Mouse (Mus musculus) kidney, adult 2 months (tissue): ENCODE measurements around the gene Hdac10. TPM values are rescaled to one million over a fixed set of nuclear protein-coding genes. Genes with fewer than 3 reads are reported as not detected.

Source experiments
- DNase-seq: peaks from one replicate; pipeline ENCODE4 v3.0.0; 2021
- H3K27ac ChIP-seq: fragments of 200-500 bp; 2 replicates; pipeline ENCODE4 v1.5.1; 2012; ENCODE audit warnings: low read depth, low read length, control low read depth, inconsistent platforms; ENCODE audit not compliant: insufficient read depth
- H3K27me3 ChIP-seq: fragments of 200-500 bp; replicated peaks from 2 replicates; pipeline ENCODE4 v1.6.1; 2012; ENCODE audit warnings: mild to moderate bottlenecking, moderate library complexity, low read length, inconsistent platforms; ENCODE audit not compliant: control insufficient read depth, insufficient read depth
- H3K36me3 ChIP-seq: fragments of 200-500 bp; 2 replicates; pipeline ENCODE4 v1.6.1; 2012; ENCODE audit warnings: mild to moderate bottlenecking, moderate library complexity, low read length, inconsistent platforms; ENCODE audit not compliant: control insufficient read depth, insufficient read depth
- H3K4me1 ChIP-seq: fragments of 200-500 bp; 2 replicates; pipeline ENCODE4 v1.6.1; 2011; ENCODE audit warnings: low read length; ENCODE audit not compliant: control insufficient read depth, insufficient read depth
- H3K4me3 ChIP-seq: fragments of 200-500 bp; 2 replicates; pipeline ENCODE4 v1.5.1; 2011; ENCODE audit warnings: mild to moderate bottlenecking, low read depth, low read length, control low read depth; ENCODE audit not compliant: insufficient read depth
- CTCF ChIP-seq: fragments of 200-500 bp; conservative IDR thresholded peaks from 2 replicates; pipeline ENCODE4 v1.5.1; 2011; ENCODE audit warnings: low read depth, mild to moderate bottlenecking, control low read depth, low read length, moderate library complexity, mixed read lengths; ENCODE audit not compliant: insufficient read depth, insufficient read length
- POLR2A ChIP-seq: fragments of 200-500 bp; IDR thresholded peaks from one replicate; pipeline ENCODE4 v1.6.1; 2011; ENCODE audit warnings: low read depth, low read length, control low read depth
- WGBS: fragments of 180-500 bp; shearing (Covaris S2); methylation state at CpG from one replicate; pipeline ENCODE4 v1.1.7; 2018; 5-methylcytosine and 5-hydroxymethylcytosine counted together
- polyA plus RNA-seq: library from polyadenylated mRNA; depleted of rRNA; stranded (reverse); fragments of >200 nt; gene quantifications from 2 replicates; pipeline ENCODE4 v1.2.3, GENCODE M21; 2012

Hdac10 gene
- polyA plus RNA-seq, 1 experiment, result 26.5 TPM

GRCm38 (mm10) chr15:89173024-89173905 is 44.8 kb upstream of the Hdac10 start:
- TF ChIP-seq CTCF, result no peak
- TF ChIP-seq POLR2A, result no peak
- H3K4me1 ChIP-seq, result peaks cover 70% of the 10 kb centered on the region
- peak overlapping the region; percentile 88 for H3K27ac ChIP-seq
- no peaks in the 10 kb centered on the region; the same call in 1 of the 2 replicates for H3K36me3 ChIP-seq
- H3K27me3 ChIP-seq, result no peaks in the 10 kb centered on the region
- under 1% methylated on average over 65 of the region's 65 CpGs for WGBS
- peak overlapping the region; percentile 61 for H3K4me3 ChIP-seq
- peak; percentile 88 for DNase-seq

- Histone ChIP-seq H3K27ac (peak overlapping the region; percentile 88), H3K4me1 (peaks cover 61% of the 10 kb centered on the region), H3K36me3 (no peaks in the 10 kb centered on the region; the same call in 1 of the 2 replicates), H3K4me3 (peak overlapping the region; percentile 61), H3K27me3 (no peaks in the 10 kb centered on the region)
- DNase-seq, result no peak
- TF ChIP-seq POLR2A (no peak), CTCF (no peak)
- 47% methylated on average over 17 of the region's 17 CpGs for WGBS
Measured at GRCm38 (mm10) chr15:89172276-89172935, 43.9 kb upstream of the Hdac10 start.

- DNase-seq, result no peak
- H3K27me3 ChIP-seq, result no peaks in the 10 kb centered on the region
- TF ChIP-seq CTCF, result no peak
- TF ChIP-seq POLR2A, result no peak
- H3K4me1 ChIP-seq, result peaks cover 53% of the 10 kb centered on the region
- 79% methylated on average over 5 of the region's 5 CpGs for WGBS
- H3K4me3 ChIP-seq, result no peak overlapping the region
- H3K36me3 ChIP-seq, result peaks cover 2% of the 10 kb centered on the region; the same call in 1 of the 2 replicates
- H3K27ac ChIP-seq, result 0 out of 2 replicates have a peak overlapping the region, but pooled peaks have one; percentile 7
Measured at GRCm38 (mm10) chr15:89171526-89172051, 43.1 kb upstream of the Hdac10 start.

GRCm38 (mm10) chr15:89170102-89170501 is 41.6 kb upstream of the Hdac10 start:
- WGBS, result 10% methylated on average over 3 of the region's 3 CpGs
- peak; percentile 93 for DNase-seq
- H3K36me3 ChIP-seq, result peaks cover 8% of the 10 kb centered on the region
- no peaks in the 10 kb centered on the region for H3K27me3 ChIP-seq
- no peak overlapping the region for H3K4me3 ChIP-seq
- H3K27ac ChIP-seq, result peak overlapping the region; percentile 81
- H3K4me1 ChIP-seq, result peaks cover 39% of the 10 kb centered on the region
- TF ChIP-seq POLR2A (no peak), CTCF (no peak)

GRCm38 (mm10) chr15:89169431-89169830 is 40.9 kb upstream of the Hdac10 start:
- WGBS, result 2% methylated on average over 10 of the region's 10 CpGs
- DNase-seq, result peak; percentile 97
- TF ChIP-seq POLR2A (peak; percentile 33), CTCF (no peak)
- Histone ChIP-seq H3K4me3 (no peak overlapping the region), H3K36me3 (peaks cover 8% of the 10 kb centered on the region), H3K27me3 (no peaks in the 10 kb centered on the region), H3K4me1 (peaks cover 33% of the 10 kb centered on the region), H3K27ac (peak overlapping the region; percentile 81)

- H3K27me3 ChIP-seq, result no peaks in the 10 kb centered on the region
- H3K4me1 ChIP-seq, result peaks cover 28% of the 10 kb centered on the region
- WGBS, result 29% methylated on average over 10 of the region's 10 CpGs
- DNase-seq, result no peak
- H3K36me3 ChIP-seq, result peaks cover 8% of the 10 kb centered on the region
- TF ChIP-seq POLR2A (no peak), CTCF (no peak)
- no peak overlapping the region for H3K4me3 ChIP-seq
- H3K27ac ChIP-seq, result peak overlapping the region; percentile 17
Measured at GRCm38 (mm10) chr15:89168922-89169321, 40.4 kb upstream of the Hdac10 start.
